Mouse (Mus musculus): ENCODE measurements at regions not wholly inside any gene's neighbourhood (a gene's known extent, or its start where the extent isn't known, plus 50 kb on each side); places are given as distances from the start of the nearest gene placed in this dataset.

GRCm38 (mm10) chr8:31749974-31750373 is 1678.5 kb upstream of the 5930422O12Rik start:
- no peak for DNase-seq

GRCm38 (mm10) chr8:31750482-31751126 is 1677.9 kb upstream of the 5930422O12Rik start:
- DNase-seq, result no peak

- no peak for DNase-seq
Measured at GRCm38 (mm10) chr8:31755737-31756136, 1672.8 kb upstream of the 5930422O12Rik start.

- DNase-seq, result no peak
Measured at GRCm38 (mm10) chr8:31762091-31762490, 1666.4 kb upstream of the 5930422O12Rik start.
